Mouse (Mus musculus) kidney, adult 8-10 months (tissue): ENCODE data around the gene Pdzk1ip1.

Source experiments
- DNase-seq, 2 experiments: peaks; one replicate each; pipeline ENCODE4 v3.0.0; 2022

The Pdzk1ip1 gene

DNA sequence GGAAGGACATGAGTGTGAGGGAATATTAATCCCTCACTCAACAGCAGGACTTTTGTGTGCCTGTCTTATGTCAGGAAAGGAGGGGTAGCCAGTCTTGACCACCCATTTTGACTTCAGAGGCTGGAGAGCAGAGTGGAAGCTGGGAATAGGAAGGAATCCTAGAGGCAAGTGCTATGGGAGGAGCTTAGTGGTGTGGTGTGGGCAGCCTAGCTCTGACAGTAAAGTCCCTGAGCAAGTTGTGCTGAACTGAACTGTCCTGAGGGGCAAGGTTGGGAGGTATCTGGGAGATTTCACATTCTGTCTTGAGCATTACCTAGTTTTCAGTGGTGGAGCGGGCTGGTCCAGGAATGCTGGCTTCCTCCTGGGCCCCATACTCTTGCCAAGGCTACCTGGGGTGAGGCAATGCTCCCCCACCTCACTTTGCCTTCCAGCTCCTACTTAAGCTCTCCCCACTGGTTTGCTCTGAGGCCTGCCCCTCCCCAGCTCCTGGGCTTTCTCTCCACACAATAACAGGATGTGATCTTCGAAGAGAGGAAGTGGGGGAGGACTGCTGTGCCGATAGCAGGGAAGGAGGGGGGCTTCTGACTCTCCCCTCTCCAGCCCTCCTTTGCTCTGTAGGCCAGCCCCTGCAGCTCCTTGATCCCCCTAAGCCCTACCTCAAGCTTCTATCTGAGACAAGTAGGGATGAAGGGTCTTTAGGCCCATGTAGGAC lies 13.1 kb upstream of the Pdzk1ip1 start:
- no peak for DNase-seq

GRCm38 (mm10) chr4:115078892-115079820 lies 9.4 kb upstream of the Pdzk1ip1 start:
- peak in 1 of 2 experiments; percentile 40 for DNase-seq

GRCm38 (mm10) chr4:115079821-115080349 lies 8.6 kb upstream of the Pdzk1ip1 start:
- DNase-seq, result no peak

DNA sequence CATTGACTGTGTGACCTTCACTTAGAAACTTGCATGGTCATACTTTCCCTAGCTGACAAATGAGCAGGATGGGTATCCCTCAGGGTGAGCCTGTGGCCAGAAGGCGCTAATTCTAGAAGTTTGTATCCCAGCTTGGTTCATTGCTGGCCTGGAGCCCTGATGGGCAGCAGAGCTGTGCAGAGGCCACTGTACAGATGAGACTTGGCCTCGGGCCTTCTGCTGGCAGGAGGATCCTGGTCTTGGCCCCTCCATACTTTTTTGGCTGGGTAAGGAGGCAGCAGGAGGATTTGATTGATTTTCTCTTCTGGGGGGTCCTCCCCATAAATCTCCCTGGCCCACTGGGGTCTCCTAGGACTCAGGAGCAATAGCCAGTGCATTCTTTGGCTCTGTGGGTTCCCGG lies 5.5 kb upstream of the Pdzk1ip1 start:
- no peak for DNase-seq

- peak; percentile 54 to 73 for DNase-seq
Observed at GRCm38 (mm10) chr4:115085522-115086095, 2.9 kb upstream of the Pdzk1ip1 start.

GRCm38 (mm10) chr4:115086257-115086656 lies 2.3 kb upstream of the Pdzk1ip1 start:
- peak; percentile 51 to 56 for DNase-seq

- peak; percentile 71 to 81 for DNase-seq
Observed at GRCm38 (mm10) chr4:115086763-115087415, 1.6 kb upstream of the Pdzk1ip1 start.

DNA sequence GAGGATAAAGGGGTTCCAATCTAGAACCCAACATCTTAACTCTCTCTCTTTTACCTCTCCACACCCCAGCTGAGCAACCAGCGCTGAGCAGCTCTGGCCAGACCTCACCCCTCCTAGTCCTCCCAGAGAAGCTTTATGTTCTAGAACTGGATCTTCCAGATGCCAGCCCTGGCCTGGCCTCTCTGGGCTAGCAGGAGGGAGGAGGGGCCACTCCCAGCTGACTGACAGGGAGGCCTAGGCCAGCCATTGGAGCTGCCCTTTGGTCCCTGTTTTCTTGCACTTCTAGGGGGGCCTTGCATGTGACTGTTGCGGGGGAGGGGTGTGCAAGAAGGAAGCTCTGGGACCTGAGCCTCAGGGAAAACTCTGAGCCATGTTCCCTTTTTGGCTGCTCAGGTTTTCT lies 2.1 kb downstream of the Pdzk1ip1 start:
- peak; percentile 85 to 88 for DNase-seq

DNA sequence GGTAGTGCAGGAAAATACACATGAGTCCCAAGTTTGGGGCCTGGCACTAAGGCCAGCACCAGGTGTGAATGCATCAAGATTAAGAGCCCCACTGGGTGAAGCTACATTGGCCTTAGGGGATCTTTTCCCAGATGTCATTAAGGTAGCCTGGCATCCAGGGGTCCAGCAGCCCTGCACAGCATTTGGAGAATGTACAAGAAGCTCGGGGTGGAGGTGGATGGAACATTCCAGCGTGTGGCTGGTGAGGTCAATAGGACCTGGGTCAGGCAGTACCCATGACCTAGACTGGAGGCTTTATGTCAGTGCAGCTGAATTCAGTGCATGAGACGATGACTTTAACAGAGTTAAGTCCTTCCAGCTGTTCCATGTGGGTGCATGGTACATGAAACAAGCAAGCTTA lies 3.3 kb downstream of the Pdzk1ip1 start:
- peak in 1 of 2 experiments; percentile 21 for DNase-seq

DNA sequence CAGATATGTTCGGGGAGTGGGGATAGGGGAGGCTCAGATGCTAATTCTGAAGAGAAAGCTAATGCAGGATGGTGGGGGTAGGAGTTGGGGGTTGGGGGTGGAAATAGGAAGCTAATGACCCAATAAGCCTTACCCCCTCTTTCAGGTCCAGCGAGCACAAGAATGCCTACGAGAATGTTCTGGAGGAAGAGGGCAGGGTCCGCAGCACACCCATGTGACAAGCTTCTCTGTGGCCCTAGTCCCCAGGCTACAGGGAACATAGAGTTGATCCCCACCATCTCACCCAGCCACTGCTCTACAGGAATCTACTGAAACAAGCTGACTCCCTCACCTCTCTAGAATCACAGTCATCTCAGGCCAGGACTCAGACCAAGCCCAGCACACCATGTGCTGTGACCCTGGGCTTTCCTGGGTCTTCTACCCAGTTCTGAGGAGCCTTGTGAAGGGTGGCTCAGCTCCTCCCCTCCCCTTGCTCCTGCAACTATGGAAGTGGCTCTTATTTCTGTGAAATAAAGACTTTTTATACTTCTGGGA lies 4.9 kb downstream of the Pdzk1ip1 start:
- peak; percentile 77 to 79 for DNase-seq

- no peak for DNase-seq
Observed at GRCm38 (mm10) chr4:115094056-115094455, 5.5 kb downstream of the Pdzk1ip1 start.

GRCm38 (mm10) chr4:115095671-115096434 lies 7.3 kb downstream of the Pdzk1ip1 start:
- DNase-seq, result peak; percentile 62 to 68

DNA sequence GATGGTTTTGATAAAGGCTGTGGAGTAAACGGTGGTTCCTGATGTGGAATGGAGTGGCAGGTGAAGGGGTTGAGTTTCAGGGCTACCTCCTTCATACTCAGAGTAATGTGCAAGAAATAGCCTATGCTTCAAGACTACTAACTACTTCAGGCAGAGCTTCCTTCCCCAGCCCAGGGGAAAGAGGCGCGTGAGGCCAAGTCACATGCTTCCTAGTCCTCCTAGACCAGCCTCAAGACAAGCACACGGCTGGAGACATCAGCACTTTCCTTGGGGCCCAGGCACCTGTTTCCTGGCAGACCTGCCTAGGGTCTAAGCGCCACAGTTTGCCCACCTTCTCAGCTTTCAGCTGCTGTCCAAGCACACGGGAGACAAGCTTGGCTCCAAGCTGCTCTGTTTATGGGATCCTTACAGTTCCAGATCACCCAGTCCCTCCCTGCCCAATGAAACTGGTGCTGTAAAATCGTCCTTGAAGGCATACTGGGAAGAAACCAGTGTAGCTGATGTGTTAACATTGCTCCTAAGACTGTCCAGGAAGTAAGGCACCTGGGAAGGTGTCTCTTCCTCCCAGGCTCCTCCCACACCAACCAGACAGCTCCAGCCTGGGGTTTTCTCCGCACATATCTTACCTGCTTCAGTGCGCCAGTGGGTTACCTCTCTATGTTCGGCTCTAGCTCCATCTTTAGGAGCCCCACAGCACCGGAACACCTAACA lies 8.1 kb downstream of the Pdzk1ip1 start:
- DNase-seq, result peak; percentile 51 to 60

DNA sequence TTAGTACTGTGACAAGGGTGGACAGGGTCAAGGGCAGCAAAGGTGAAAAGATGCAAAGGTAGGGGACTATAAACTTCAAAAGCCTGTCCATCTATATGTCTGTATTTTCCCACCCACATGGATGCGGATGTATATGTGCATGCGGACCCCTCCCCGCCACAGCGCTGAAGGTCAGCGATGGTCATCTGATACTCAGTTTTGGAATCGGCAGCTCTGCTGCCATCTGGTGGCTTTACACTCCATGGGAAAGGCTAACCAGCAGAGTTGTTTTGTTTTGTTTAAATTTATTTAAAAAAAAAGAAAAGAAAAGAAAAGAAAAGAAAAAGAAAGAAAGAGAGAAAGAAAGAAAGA lies 8.6 kb downstream of the Pdzk1ip1 start:
- DNase-seq, result peak in 1 of 2 experiments; percentile 62

DNA sequence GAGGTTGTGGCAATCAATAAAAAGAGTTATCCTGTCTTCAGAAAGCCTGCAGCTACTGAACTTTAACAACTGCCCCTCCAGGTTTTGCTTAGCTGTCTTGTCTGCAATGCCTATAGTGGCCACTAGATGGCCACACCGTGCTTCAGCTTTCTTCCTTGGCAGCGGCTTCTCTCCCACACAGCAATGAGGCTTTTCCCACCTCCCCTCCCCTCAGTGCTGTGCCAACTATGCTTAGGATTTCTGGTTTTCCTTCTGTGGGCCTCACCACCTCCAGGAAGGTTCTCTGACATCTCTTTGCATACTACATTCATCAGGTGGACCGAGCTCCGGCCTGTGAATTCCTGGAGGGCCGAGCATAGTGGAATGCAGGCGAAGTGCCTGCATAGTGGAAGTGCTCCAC lies 13.2 kb downstream of the Pdzk1ip1 start:
- DNase-seq, result peak; percentile 43 to 66

- DNase-seq, result no peak
Observed at GRCm38 (mm10) chr4:115103510-115103909, 15.0 kb downstream of the Pdzk1ip1 start.

DNA sequence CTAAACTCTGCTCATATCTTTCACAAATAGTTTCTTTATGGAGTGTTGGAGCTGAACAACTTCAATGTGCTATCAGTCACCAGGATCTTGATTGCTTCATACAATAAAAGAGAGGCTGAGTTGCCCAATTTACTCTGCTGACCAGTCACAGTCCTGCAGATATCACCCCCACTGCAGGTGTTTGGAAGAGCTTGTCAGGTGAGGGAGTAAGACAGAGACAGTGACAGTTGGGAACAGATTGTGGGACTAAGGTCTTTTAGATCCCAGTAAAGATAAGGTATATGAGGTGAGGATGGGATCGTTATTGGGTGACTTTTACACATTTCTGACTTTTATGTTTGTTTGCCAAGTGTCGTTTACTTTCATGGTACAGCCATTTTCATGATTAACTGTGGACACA lies 22.7 kb downstream of the Pdzk1ip1 start:
- DNase-seq, result no peak

DNA sequence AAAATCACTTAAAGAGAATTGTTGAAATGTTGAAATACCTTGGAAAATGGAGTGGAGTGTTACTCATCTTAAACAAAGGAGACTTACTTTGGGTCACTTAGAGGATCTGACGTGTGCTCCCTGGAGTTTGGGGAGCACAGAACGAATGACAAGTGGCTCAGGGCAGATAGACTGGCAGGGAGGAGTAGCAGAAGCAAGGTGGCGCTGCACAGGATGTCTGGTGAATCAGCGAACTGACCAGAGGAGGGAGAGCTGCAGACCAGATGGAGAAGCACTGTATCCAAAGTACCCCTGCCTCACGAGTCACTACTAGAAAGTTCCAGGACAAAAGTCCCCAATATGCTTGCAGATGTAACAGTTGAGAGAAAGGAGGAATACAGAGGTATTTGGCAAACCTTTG lies 24.8 kb downstream of the Pdzk1ip1 start:
- DNase-seq, result no peak

- no peak for DNase-seq
Observed at GRCm38 (mm10) chr4:115119642-115120041, 31.1 kb downstream of the Pdzk1ip1 start.

DNA sequence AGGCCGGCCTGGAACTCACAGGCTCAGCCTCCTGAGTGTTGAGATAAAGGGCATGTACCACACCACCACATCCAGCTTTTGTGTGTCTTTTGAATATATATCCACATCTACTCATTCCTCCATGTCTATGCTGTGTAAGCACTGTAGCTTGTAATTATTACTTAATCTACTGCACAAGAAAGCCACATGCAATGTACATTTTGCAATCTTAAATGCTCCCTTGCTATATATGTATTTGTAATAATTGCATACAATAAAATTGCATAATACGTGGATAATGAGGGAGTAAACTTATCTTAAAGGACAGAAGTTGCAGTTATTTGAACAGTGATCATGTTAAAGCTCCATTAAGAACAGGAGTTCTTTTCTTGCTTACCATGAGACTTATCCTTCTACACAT lies 32.7 kb downstream of the Pdzk1ip1 start:
- no peak for DNase-seq

GRCm38 (mm10) chr4:115121608-115122007 lies 33.1 kb downstream of the Pdzk1ip1 start:
- no peak for DNase-seq
